18 mouse cellular contexts compared by ENCODE assay signal in the genomic region with DNA sequence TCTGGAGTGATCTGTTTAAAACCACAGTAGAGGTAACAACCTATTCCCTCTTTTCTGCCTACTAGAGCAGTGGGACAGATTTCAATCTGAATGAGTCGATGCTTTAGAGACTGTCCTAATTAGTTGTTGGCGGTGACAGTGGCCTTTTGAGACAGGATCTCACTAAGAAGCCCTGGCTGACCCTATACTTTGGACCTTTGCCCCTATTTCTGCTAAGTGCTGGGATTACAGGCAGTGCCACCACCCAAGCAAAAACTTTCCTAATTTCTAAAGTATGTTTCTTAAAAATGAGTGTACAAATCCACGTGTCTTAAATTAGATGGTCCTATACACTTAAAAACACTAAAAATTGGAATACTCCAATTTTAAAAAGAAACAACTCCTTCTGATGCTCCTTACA.
"Had no signal": no experiment of that assay in that cellular context is flagged by ENCODE, and none has a peak within 500 bp of the region (broad histone marks: within the 10 kb centered on the region; RNA-seq: fewer than 3 reads in every experiment).

No protein-coding gene starts in this region.

- H3K4me3 ChIP-seq: midbrain, embryonic 10.5 days; midbrain, embryonic 12.5 days; myocyte; neural tube, embryonic 13.5 days; neural tube, embryonic 15.5 days had no signal

- DNase-seq: lung, adult 18-20 months; lung, embryonic 14.5 days; lung, postnatal 10 days; lung, postnatal 4 days; midbrain, embryonic 14.5 days; retina, postnatal 1 day; right cerebral cortex, adult 18-20 months; right cerebral cortex, postnatal 25 days; right cerebral cortex, postnatal 4 days; spleen, adult 18-20 months; thymus, adult 18-20 months; thymus, postnatal 14 days; thymus, postnatal 36 days had no signal

- H3K27me3 ChIP-seq: neural tube, embryonic 13.5 days; neural tube, embryonic 15.5 days had no signal

- H3K27ac ChIP-seq: midbrain, embryonic 10.5 days; midbrain, embryonic 12.5 days; neural tube, embryonic 13.5 days; neural tube, embryonic 15.5 days had no signal

- H3K9ac ChIP-seq: lung, embryonic 14.5 days; midbrain, embryonic 12.5 days; neural tube, embryonic 13.5 days; neural tube, embryonic 15.5 days had no signal
